Mouse (Mus musculus): ENCODE results near the gene Bbx. TPM values are rescaled to one million over a fixed set of nuclear protein-coding genes. Genes with fewer than 3 reads are reported as not detected.

Bbx gene
- total RNA-seq, 2 experiments from 2014 or later, result 14.6 to 15.0 TPM

DNA sequence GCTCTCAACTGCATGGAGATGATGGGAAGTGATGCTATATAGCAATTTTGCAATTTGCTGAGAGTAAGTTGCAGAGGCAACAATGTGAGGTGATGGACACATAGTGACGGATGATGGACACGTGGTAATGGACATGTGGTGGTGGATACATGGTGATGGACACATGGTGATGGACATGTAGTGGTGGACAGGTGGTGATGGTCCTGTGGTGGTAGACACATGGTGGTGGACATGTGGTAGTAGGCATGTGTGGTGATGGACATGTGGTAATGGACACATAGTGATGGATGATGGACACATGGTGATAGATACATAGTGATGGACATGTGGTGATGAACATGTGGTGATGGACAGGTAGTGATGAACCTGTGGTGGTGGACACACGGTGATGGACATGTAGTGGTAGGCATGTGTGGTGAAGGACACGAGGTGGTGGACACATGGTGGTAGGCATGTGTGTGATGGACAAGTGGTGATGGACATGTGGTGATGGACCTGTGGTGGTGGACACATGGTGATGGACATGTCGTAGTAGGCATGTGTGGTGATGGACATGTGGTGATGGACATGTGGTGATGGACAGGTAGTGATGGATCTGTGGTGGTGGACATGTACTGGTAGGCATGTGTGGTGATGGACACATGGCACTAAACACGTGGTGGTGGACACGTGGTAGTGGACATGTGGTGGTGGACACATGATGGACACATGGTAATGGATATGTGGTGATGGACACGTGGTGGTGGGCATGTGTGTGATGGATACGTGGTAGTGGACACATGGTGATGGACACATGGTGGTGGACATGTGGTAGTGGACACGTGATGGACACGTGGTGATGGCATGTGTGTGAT is 271.5 kb downstream of the Bbx start:
- DNase-seq, result no peak

DNA sequence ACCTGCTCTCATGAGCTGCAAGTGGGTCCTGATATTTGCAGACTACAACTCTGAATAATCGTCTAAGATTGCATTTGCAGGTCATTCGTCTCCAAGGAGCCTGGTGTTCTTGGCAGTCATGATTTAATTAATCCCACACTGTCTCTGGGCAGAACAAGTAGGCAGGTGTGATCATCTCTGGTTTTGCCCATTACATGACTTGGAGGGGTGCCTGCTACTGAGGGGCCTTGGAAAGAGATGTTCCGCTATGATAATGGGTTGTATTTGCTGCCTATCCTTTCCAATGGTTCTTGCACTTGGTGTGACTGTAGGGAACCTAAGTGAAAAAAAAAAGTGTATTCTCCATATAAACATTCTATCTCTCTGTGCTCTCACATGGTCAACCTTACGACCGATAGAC is 273.6 kb downstream of the Bbx start:
- no peak for DNase-seq

DNA sequence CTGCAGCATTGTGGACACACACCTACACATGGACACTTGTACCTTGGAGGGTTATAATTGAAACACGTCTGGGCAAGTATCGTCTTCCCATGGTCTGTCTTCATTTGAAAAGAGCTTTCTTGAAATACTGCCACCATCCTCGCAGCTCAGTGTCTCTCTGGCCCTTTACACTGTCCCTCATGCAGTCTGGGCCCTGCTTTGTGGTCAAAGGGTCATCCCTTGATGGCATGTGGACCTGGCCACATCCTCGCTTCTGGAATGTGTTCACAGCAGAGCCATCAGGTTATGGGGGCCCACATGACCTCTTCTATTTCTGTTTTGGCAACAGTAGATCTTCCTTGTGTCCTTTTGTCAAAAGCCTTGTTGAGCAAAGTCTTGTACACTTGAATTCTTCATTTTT is 282.6 kb downstream of the Bbx start:
- DNase-seq, result no peak

DNA sequence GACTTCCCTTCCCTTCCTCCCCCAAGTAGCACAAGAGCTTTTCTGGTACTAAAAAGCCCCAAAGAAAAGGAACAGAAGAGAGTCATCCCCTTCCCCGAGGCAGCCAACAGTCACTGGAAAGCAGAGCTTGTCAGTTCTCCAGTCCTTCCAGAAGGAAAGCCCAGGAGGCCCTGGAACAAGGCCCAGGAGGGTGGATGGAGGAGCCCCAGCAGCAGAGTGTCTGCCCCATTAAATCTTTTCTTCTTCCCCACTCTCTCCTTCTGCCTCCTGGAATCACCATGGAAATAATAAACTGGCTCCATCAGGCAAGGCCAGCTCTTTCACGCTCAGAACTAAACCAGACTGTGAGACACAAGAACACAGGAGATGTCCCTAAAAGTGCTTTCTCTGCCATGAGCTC is 284.3 kb downstream of the Bbx start:
- DNase-seq, result no peak

Other genes starting within 250 kb of the Bbx start
- not detected for gene Ccdc54, start 158.8 kb upstream of the Bbx start, total RNA-seq (2021)

All from heart, adult 18-20 months (tissue).